Mouse (Mus musculus): ENCODE measurements around the gene Fis1. TPM values are rescaled to one million over a fixed set of nuclear protein-coding genes. Genes with fewer than 3 reads are reported as not detected.
A peak's percentile ranks its signal among the peaks of the same experiment; 100 is the strongest.

Gene Fis1
- total RNA-seq (2021): 100 to 1,000 TPM; 193 to 195 TPM

- peak; percentile 99 for DNase-seq
- intact Hi-C loops (cut with DNase I): no loop called here
Measured at GRCm38 (mm10) chr5:136953015-136953414, at the start of gene Fis1. TSS of gene Fis1 (plus strand) at chr5:136953275.

- DNase-seq: no peak
- intact Hi-C loops (cut with DNase I): no loop called here
Measured at GRCm38 (mm10) chr5:136904621-136905020, 48.5 kb upstream of the Fis1 start.

- no peak for DNase-seq
- intact Hi-C loops (cut with DNase I): no loop called here
Measured at GRCm38 (mm10) chr5:136905630-136906029, 47.4 kb upstream of the Fis1 start.

- intact Hi-C loops (cut with DNase I): no loop called here
- DNase-seq: no peak
Measured at GRCm38 (mm10) chr5:136907587-136907986, 45.5 kb upstream of the Fis1 start.

- intact Hi-C loops (cut with DNase I): no loop called here
- DNase-seq: peak; percentile 94
Measured at GRCm38 (mm10) chr5:136907991-136908857, 44.9 kb upstream of the Fis1 start, which contains the start of gene Ift22. TSS of gene Ift22 (plus strand) at chr5:136908150.

GRCm38 (mm10) chr5:136914183-136914582 is 38.9 kb upstream of the Fis1 start:
- no peak for DNase-seq
- intact Hi-C loops (cut with DNase I): no loop called here

GRCm38 (mm10) chr5:136917613-136918242 is 35.3 kb upstream of the Fis1 start:
- intact Hi-C loops (cut with DNase I): no loop called here
- no peak for DNase-seq

GRCm38 (mm10) chr5:136918655-136919472 is 34.2 kb upstream of the Fis1 start:
- intact Hi-C loops (cut with DNase I): no loop called here
- DNase-seq: peak; percentile 62

GRCm38 (mm10) chr5:136919546-136920301 is 33.4 kb upstream of the Fis1 start:
- intact Hi-C loops (cut with DNase I): no loop called here
- no peak for DNase-seq

GRCm38 (mm10) chr5:136922830-136923229 is 30.2 kb upstream of the Fis1 start:
- intact Hi-C loops (cut with DNase I): no loop called here
- DNase-seq: no peak

GRCm38 (mm10) chr5:136923751-136924478 is 29.2 kb upstream of the Fis1 start:
- intact Hi-C loops (cut with DNase I): no loop called here
- DNase-seq: no peak

- DNase-seq: peak; percentile 85
- intact Hi-C loops (cut with DNase I): no loop called here
Measured at GRCm38 (mm10) chr5:136929073-136929472, 24.0 kb upstream of the Fis1 start.

GRCm38 (mm10) chr5:136931896-136932295 is 21.2 kb upstream of the Fis1 start:
- intact Hi-C loops (cut with DNase I): no loop called here
- no peak for DNase-seq

GRCm38 (mm10) chr5:136932956-136933355 is 20.1 kb upstream of the Fis1 start:
- DNase-seq: no peak
- intact Hi-C loops (cut with DNase I): no loop called here

- intact Hi-C loops (cut with DNase I): no loop called here
- no peak for DNase-seq
Measured at GRCm38 (mm10) chr5:136933930-136934329, 19.1 kb upstream of the Fis1 start.

- intact Hi-C loops (cut with DNase I): no loop called here
- DNase-seq: no peak
Measured at GRCm38 (mm10) chr5:136935905-136936695, 17.0 kb upstream of the Fis1 start.

GRCm38 (mm10) chr5:136936750-136937149 is 16.3 kb upstream of the Fis1 start:
- intact Hi-C loops (cut with DNase I): no loop called here
- no peak for DNase-seq

- no peak for DNase-seq
- intact Hi-C loops (cut with DNase I): no loop called here
Measured at GRCm38 (mm10) chr5:136937621-136938020, 15.5 kb upstream of the Fis1 start.

GRCm38 (mm10) chr5:136939284-136939683 is 13.8 kb upstream of the Fis1 start:
- intact Hi-C loops (cut with DNase I): no loop called here
- no peak for DNase-seq
